Mouse (Mus musculus) fibroblast of lung, adult 2 months (primary cell): ENCODE results near the gene Crybb1.
A peak's percentile ranks its signal among the peaks of the same experiment; 100 is the strongest.

Source experiments
- DNase-seq: peaks from one replicate; pipeline ENCODE4 v3.0.0-alpha.2; 2011; ENCODE audit warnings: low read depth

Crybb1 gene

DNA sequence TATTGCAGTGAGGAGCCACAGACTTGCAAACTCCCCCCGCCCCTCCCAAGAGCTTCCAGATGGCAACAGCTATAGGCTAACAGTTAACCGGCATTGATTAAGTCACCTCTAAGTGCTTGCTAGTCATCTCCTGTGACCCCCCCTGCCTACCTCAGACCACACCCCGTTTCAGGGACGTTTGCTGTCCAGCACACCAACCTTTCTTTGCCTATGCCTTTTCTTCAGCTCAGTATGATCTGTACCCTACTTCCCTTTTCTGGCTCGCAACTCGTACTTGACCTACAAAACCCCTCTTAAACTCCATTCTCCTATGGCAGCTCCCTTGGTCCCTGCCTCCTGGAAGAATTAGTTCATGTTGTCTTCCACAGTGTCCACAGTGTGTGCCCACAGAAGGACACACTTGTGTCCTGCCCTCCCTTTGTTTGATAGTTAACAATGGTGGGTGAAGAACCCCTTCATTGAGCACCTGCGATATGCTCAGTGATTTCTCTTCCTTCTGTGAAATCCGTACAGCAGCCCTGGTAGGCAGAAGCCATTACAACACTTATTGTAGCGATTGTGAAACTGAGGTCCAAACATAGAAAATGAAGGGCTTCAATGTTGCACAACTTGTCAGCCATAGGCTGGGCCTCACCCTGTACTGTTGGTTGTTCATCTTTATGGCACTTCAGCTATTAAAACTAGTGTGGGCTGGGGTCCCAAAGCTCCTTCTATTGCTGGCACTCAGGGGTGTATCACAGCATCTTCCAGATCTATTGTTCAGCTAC, 10.6 kb downstream of the Crybb1 start:
- DNase-seq: no peak

- no peak for DNase-seq
Measured at GRCm38 (mm10) chr5:112270764-112271541, 15.3 kb downstream of the Crybb1 start.

DNA sequence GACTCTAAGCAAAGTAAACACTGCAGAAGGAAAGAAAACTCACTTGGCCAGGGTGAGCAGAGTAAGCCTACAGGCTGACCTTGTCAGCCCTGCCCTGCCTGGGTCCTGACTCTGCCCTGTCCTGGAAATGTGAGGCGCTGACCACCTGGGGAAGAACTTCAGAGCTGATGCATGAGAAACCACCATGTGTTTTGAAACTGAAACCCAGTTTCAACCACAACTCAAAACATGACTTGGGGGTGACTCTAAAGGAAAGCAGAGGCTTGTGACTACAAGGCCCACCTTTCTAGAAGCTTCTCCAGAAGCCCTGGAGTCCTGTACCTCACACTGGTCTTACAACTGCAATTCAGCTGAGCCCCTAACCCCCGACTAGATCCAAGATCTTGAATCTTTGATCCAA, 17.3 kb downstream of the Crybb1 start:
- DNase-seq: no peak

DNA sequence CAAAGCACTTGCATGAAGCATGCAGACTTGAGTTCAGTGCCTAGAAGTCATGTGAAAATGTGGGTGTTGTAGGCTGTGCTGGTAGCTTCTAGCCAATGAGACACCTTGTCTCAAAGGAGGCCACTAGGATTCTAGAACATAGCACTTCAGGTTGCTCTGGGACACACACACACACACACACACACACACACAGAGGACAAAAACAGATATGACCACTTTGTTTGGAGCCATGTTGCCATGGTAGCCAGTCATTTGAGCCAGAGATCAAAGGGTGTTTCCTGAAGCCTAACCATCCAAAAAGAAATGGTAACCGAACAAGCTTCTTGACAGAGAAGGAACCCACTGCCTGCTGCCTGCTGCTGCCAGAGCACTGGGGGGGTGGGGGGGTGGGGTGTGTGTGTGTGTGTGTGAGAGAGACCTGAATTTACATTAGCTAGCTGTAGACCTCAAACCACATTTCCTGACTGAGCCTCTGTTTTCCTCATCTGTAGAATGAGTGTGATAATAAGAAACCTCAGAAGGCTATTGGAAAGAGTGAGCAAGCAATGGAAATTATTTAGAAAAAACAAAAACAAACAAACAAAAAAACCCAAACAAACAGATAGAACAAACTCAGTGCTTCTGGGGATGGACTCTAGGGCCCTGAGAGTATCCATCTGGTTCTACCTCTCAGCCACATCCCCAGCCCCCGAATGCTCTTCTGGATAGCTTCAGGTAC, 18.3 kb downstream of the Crybb1 start:
- no peak for DNase-seq

DNA sequence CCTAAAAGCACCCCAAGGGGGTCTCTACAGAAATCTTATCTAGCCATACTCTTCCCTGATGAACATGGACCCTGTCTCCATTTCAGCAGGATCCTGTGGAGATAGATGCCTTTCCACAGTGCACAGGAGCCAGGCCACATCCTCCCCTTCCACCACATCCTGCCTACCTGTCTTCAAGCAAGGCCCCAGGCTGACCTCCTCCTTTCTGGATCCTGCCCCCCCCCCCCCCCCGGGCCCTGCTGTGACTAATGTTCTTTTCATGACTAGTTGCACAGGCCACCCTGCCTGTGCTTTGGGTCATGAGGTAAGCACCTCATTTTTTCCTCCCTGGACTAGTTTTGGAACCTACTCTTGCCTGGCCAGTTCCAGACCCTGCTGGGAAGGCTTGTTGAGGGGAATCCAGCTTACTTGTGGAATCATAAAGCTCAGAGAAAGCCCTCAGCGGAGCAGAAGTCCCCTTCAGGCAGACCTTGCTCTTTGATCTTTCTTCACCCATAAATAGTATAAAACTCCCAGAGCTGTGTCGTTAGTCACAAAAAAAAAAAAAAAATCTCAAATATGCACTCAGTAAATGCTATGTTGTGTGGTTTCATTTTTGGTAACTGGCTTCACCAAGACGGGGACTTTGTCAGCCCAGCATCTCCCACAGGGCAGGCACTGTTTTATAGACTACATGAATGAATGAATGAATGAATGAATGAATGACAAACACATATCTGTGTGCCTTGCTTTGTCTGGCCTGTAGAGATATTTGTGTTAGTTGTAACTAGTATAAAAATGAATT, 19.6 kb downstream of the Crybb1 start:
- no peak for DNase-seq

- DNase-seq: peak; percentile 99
Measured at GRCm38 (mm10) chr5:112276267-112276873, 20.8 kb downstream of the Crybb1 start, which contains the start of gene Tpst2. TSS of gene Tpst2 (plus strand) at chr5:112276691.

DNA sequence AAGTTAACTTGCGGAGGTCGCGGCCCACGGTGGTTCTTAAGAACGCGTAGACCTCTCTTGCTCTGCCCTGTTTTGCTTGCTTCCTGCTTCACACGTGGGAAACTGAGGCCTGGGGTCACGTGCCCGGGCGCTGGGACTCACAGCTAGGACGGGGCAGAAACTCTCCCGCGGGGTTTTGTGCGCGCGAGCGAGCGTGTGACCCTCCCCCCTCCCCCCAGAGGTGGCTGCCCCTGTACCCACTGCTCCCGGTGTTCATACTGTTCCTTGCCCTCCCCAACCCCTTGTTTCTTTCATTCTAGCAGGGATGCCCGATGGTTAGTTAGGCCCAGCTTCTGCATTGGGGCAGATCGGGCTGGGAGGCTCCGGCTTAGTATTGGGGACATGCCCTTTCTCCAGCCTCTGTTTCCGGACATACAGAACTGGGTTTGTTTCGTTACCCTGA, 21.3 kb downstream of the Crybb1 start:
- DNase-seq: no peak

- DNase-seq: no peak
Measured at GRCm38 (mm10) chr5:112277906-112278470, 22.4 kb downstream of the Crybb1 start.

- DNase-seq: no peak
Measured at GRCm38 (mm10) chr5:112279181-112280021, 23.8 kb downstream of the Crybb1 start.

GRCm38 (mm10) chr5:112280151-112280550, 24.5 kb downstream of the Crybb1 start:
- no peak for DNase-seq

DNA sequence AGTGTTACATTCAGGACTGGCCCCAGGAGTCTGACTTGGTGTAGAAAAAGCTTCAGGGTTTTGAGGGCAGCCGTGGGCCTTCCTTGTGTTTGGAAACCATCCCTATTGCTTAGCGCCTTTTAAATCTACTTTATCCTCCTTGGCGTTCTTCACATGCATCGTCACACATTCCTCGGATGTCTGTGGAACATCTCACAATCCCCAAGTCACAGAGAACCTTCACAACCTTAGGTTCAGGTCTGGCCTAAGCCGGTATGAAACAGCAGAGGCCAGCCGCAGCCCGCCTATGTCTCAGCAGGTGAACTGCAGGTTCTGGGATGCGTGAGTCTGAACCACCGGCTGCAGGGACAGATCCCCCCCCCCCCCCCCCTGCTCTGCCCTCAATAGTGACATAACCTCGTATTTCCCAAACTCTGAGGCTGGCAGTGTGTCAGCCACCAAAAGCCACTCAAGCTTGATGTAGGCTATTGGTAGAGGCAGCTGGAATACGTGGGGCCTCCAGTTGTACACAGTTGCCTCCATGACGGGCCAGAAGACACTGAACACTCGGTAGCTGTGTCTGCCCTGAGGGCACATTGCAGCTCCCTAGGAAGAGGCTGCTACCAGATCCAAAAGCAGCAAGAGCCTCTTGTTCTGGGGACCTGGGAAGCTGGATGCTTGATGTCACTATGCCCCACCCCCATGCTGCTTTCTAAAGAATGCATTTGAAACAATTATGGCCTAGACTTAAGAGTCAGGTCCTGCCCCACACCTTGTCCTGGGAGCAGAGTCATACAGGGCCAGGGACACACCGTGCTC, 25.4 kb downstream of the Crybb1 start:
- DNase-seq: no peak

DNA sequence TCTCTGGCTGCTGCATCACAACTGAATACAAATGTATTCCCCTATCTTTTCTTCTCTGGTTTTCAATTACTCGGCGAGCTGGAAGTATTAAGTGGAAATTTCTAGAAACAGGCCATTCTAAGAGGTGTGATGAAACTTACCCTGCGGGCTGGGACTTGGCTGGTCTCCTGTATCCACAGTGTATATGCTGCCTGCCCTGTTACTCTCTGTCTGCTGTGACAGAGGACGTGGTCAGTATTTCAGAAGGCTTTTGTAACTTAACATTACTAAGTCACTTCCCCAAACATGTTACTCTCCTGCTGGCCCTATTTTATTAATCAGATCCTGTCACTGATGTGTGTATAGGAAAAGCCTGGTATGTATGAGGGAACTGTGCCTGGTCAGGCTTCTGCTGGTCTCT, 26.1 kb downstream of the Crybb1 start:
- DNase-seq: no peak

DNA sequence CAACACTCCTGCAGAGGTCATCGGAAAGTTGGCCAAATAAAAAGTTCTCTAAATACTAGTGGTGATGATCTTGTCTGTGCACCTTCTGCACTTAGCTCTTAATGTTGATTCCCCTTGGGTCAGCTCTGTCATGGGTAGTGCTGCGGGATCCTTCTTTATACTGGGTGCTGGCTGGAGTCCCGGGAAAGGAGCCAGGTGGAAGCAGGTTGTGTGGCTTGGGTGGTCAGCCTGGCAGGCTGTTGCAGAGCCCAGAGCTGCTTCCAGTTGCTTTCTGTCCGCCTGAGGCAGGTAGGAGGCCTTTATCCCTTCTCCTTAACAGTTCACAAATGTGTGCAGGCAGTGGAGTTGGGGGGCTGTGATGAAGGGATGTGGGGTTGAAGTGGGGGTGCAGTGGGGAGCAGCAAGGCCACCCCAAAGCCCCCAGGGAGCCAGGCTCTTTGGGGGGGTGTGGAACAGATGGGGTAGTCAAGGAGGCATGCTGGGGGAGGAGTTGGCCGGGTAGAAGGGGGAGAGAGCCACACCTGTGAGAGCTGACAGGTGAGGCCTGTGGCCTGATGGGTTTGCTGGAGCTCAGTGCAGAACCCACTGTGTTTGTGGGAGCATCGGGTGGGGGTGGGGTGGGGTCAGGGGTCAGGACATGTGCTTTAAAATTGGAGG, 26.6 kb downstream of the Crybb1 start:
- no peak for DNase-seq

DNA sequence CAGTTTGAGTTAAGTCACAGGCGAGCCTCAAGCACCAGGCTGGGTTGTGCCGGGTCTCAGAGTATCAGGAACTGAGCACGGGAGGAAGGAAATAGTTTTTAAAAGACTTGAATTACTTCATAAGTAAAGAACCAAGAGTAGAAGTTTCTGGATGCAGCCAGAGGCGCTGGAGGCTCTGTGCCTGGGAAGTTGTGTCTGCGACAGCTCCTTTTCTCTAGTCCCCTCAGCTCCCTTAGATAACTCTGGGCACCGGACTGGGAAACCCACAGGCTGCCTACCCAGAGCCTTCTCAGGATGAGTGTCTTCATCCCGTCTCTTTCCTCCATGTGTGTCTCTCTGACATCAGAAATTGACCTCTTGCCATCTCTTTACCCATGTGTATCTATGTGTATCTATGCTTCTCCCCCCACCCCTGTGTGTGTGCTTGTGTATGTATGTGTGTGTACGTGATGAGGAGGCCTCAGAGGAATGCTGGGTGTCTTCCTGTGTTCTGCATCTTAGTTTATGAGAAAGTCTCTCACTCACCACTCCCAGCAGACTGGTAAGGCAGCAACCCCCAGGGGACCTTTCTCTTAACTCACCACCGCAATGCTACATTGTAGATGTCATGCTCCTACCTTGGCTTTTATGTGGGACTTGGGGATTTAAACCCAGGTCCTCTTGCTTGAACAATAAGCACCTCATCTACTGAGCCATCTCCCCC, 27.3 kb downstream of the Crybb1 start:
- no peak for DNase-seq

- no peak for DNase-seq
Measured at GRCm38 (mm10) chr5:112283543-112284202, 28.1 kb downstream of the Crybb1 start.

GRCm38 (mm10) chr5:112284203-112284582, 28.6 kb downstream of the Crybb1 start:
- DNase-seq: no peak

DNA sequence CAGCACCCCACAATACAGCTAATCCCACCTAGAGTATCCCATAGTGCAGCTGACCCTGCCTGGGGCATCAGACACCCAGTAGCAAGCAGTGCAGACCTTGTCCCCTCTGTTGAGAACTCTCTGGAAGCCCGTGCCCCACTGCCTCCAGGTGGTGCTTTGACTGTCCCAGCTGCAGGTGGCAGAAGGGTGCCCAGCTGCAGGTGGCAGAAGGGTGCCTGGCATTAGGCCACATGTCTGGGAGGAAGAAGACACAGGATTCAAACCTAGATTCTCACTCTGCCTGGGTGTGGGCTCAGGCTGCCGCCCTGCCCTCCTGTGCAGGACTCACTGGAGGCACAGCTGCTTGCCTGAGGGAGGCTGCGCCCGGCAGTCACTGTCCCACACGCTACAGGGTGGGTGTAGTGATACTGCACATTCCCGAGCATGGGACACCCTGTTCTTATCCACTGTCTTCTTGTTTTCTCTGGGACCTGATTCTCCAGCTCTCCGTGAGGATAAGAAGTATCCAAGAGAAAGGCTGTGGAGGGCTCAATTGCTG, 30.0 kb downstream of the Crybb1 start:
- DNase-seq: no peak
